Mouse (Mus musculus) midbrain, embryonic 16.5 days (tissue): ENCODE measurements around the gene Qsox2. TPM values are rescaled to one million over a fixed set of nuclear protein-coding genes. Genes with fewer than 3 reads are reported as not detected.

Source experiments
- ATAC-seq: fragments of 200-750 bp; cut with Nextera tagmentation; 2 replicates; pipeline ENCODE4 v1.8.0; 2017; ENCODE audit warnings: moderate TSS enrichment
- H3K27ac ChIP-seq: fragments of 300-500 bp; sonication (generic); 2 replicates; pipeline ENCODE4 v1.5.1; 2014; ENCODE audit warnings: mild to moderate bottlenecking, low read length, mixed read lengths
- H3K27me3 ChIP-seq: fragments of 300-500 bp; sonication (generic); 2 replicates; pipeline ENCODE4 v1.6.1; 2014; ENCODE audit warnings: low read depth, low read length, mixed read lengths; ENCODE audit not compliant: control insufficient read depth, insufficient read depth
- H3K36me3 ChIP-seq: fragments of 300-500 bp; sonication (generic); 2 replicates; pipeline ENCODE4 v1.6.1; 2014; ENCODE audit warnings: mild to moderate bottlenecking, low read length, moderate library complexity, mixed read lengths; ENCODE audit not compliant: control insufficient read depth, insufficient read depth
- H3K4me1 ChIP-seq: fragments of 300-500 bp; sonication (generic); 2 replicates; pipeline ENCODE4 v1.6.1; 2014; ENCODE audit warnings: mild to moderate bottlenecking, low read length, mixed read lengths; ENCODE audit not compliant: control insufficient read depth, insufficient read depth
- H3K4me2 ChIP-seq: fragments of 300-500 bp; sonication (generic); 2 replicates; pipeline ENCODE4 v1.6.1; 2014; ENCODE audit warnings: mild to moderate bottlenecking, low read length, mixed read lengths
- H3K4me3 ChIP-seq: fragments of 300-500 bp; sonication (generic); 2 replicates; pipeline ENCODE4 v1.5.1; 2014; ENCODE audit warnings: low read depth, mild to moderate bottlenecking, low read length, moderate library complexity, mixed read lengths
- H3K9ac ChIP-seq: fragments of 300-500 bp; sonication (generic); 2 replicates; pipeline ENCODE4 v1.6.1; 2014; ENCODE audit warnings: low read depth, low read length, mixed read lengths
- H3K9me3 ChIP-seq: fragments of 300-500 bp; sonication (generic); replicated peaks from 2 replicates; pipeline ENCODE4 v1.6.1; 2014; ENCODE audit warnings: mild to moderate bottlenecking, low read length, mixed read lengths; ENCODE audit not compliant: control insufficient read depth, poor library complexity, severe bottlenecking
- WGBS: fragments of 180-500 bp; shearing (Covaris S2); extraction: QIAGEN DNeasy Blood & Tissue Kit; methylation state at CpG from one replicate; pipeline ENCODE4 v1.1.7; 2014; 5-methylcytosine and 5-hydroxymethylcytosine counted together
- polyA plus RNA-seq: library from polyadenylated mRNA; unstranded; fragments of >200 nt; fragmentation: Nextera tagmentation; extraction: Ambion mirVana; gene quantifications from 2 replicates; pipeline ENCODE4 v1.2.1, GENCODE M21; 2015

The Qsox2 gene
- polyA plus RNA-seq, 1 experiment from 2014 or later: 18.4 TPM

DNA sequence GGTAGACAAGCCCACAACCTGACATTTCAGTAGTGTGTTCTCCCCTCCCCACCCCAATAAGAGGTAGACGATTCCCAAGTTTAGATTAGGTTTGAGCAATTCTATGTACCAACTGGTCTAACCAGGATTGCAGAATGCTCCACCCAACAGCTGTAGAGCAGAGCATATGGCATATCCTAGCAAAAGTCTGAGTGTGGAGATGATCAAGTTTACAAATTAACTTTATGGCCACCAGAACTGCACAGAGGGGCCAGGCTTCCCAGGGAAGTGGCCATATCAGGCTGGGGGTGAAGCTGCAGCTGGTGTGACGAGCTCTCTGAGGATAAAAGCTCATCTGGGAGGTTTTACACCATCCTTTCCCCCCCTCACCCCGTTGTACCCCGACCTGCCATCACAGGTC is 27.3 kb upstream of the Qsox2 start:
- H3K4me1 ChIP-seq: no peaks in the 10 kb centered on the region
- no peak overlapping the region for H3K4me3 ChIP-seq
- no peak overlapping the region for H3K4me2 ChIP-seq
- 79% methylated on average over 4 of the region's 4 CpGs for WGBS
- H3K27ac ChIP-seq: no peak overlapping the region
- no peaks in the 10 kb centered on the region for H3K9me3 ChIP-seq
- no peak overlapping the region for H3K9ac ChIP-seq
- no peaks in the 10 kb centered on the region for H3K36me3 ChIP-seq
- H3K27me3 ChIP-seq: no peaks in the 10 kb centered on the region
- ATAC-seq: no peak

- ATAC-seq: no peak
- H3K27ac ChIP-seq: no peak overlapping the region
- H3K4me3 ChIP-seq: no peak overlapping the region
- no peaks in the 10 kb centered on the region for H3K4me1 ChIP-seq
- no peaks in the 10 kb centered on the region for H3K36me3 ChIP-seq
- no peak overlapping the region for H3K9ac ChIP-seq
- H3K9me3 ChIP-seq: no peaks in the 10 kb centered on the region
- H3K27me3 ChIP-seq: no peaks in the 10 kb centered on the region
- H3K4me2 ChIP-seq: no peak overlapping the region
- 84% methylated on average over 16 of the region's 16 CpGs for WGBS
Measured at GRCm38 (mm10) chr2:26257315-26258096, 20.2 kb upstream of the Qsox2 start.

DNA sequence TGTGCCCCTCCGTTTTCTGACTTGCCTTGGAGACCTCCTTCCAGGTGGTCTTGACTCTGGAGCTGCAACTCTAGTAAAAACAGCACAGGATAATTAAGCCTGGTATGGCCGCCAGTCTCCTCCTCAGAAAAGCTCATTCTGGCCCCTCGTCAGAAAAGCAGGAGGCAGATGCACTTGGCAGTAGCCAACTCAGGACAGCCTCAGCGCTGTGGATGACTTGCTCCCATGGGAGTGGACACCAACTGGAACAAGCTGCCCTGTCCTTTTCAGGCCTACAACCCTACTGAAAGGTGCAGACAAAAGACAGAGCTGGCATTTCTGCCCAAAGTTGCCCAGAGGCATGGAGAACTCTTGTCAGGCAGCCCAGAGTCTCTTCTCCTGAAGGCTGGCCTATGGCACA is 17.5 kb upstream of the Qsox2 start:
- no peaks in the 10 kb centered on the region for H3K36me3 ChIP-seq
- H3K4me3 ChIP-seq: no peak overlapping the region
- no peak overlapping the region for H3K9ac ChIP-seq
- no peak for ATAC-seq
- WGBS: 54% methylated on average over 4 of the region's 4 CpGs
- no peak overlapping the region for H3K27ac ChIP-seq
- H3K9me3 ChIP-seq: no peaks in the 10 kb centered on the region
- H3K4me1 ChIP-seq: no peaks in the 10 kb centered on the region
- no peaks in the 10 kb centered on the region for H3K27me3 ChIP-seq
- H3K4me2 ChIP-seq: no peak overlapping the region

GRCm38 (mm10) chr2:26252514-26253206 is 15.3 kb upstream of the Qsox2 start:
- no peak overlapping the region for H3K27ac ChIP-seq
- H3K9ac ChIP-seq: no peak overlapping the region
- no peak overlapping the region for H3K4me2 ChIP-seq
- H3K27me3 ChIP-seq: no peaks in the 10 kb centered on the region
- 65% methylated on average over 8 of the region's 8 CpGs for WGBS
- no peak overlapping the region for H3K4me3 ChIP-seq
- no peaks in the 10 kb centered on the region for H3K9me3 ChIP-seq
- H3K36me3 ChIP-seq: no peaks in the 10 kb centered on the region
- ATAC-seq: no peak
- no peaks in the 10 kb centered on the region for H3K4me1 ChIP-seq

- WGBS: 72% methylated on average over 3 of the region's 3 CpGs
- no peaks in the 10 kb centered on the region for H3K27me3 ChIP-seq
- no peak for ATAC-seq
- H3K9ac ChIP-seq: no peak overlapping the region
- no peaks in the 10 kb centered on the region for H3K36me3 ChIP-seq
- no peaks in the 10 kb centered on the region for H3K9me3 ChIP-seq
- no peak overlapping the region for H3K4me3 ChIP-seq
- H3K4me2 ChIP-seq: no peak overlapping the region
- no peaks in the 10 kb centered on the region for H3K4me1 ChIP-seq
- no peak overlapping the region for H3K27ac ChIP-seq
Measured at GRCm38 (mm10) chr2:26247531-26247930, 10.2 kb upstream of the Qsox2 start.

GRCm38 (mm10) chr2:26240841-26241240 is 3.5 kb upstream of the Qsox2 start:
- H3K4me1 ChIP-seq: peaks cover 8% of the 10 kb centered on the region
- H3K27me3 ChIP-seq: no peaks in the 10 kb centered on the region
- no peaks in the 10 kb centered on the region for H3K9me3 ChIP-seq
- no peak overlapping the region for H3K4me3 ChIP-seq
- ATAC-seq: no peak
- H3K9ac ChIP-seq: no peak overlapping the region
- no peak overlapping the region for H3K4me2 ChIP-seq
- H3K36me3 ChIP-seq: no peaks in the 10 kb centered on the region
- H3K27ac ChIP-seq: no peak overlapping the region
- 53% methylated on average over 3 of the region's 3 CpGs for WGBS

GRCm38 (mm10) chr2:26240330-26240729 is 3.0 kb upstream of the Qsox2 start:
- H3K9ac ChIP-seq: no peak overlapping the region
- H3K9me3 ChIP-seq: no peaks in the 10 kb centered on the region
- no peak overlapping the region for H3K4me2 ChIP-seq
- no peaks in the 10 kb centered on the region for H3K27me3 ChIP-seq
- no peak overlapping the region for H3K27ac ChIP-seq
- H3K4me3 ChIP-seq: no peak overlapping the region
- no peaks in the 10 kb centered on the region for H3K36me3 ChIP-seq
- WGBS: 64% methylated on average over 9 of the region's 9 CpGs
- ATAC-seq: no peak
- peaks cover 9% of the 10 kb centered on the region for H3K4me1 ChIP-seq

DNA sequence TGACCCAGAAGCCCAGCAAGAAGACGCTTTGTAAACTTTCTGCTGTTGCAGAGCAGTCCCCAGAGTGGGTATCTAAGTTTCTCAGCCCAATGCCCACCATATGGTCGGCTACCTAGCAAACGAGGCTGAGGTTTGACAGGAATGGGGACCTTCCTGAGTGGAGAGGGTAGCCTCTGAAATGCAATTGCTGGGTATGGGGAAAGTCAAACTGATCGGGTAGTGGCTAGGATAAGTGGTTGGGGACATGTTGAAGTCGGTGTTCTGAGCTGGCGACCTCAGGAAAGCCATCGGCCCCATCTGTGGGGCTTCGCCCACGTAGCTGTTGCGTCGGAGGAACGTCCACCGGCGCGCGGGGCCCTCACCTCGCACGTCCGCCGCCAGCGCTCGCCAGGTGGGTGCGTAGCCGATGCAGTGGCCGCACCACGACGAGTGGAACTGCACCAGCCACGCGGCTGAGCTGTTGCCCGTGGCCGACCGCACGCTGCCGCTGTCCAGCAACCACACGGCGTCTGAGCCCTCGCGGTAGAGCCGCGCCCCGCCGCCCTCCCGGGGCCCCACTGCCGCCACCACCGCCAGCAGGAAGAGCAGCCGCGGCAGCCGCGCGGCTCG is 540 bp downstream of the Qsox2 start:
- no peaks in the 10 kb centered on the region for H3K36me3 ChIP-seq
- peak overlapping the region; percentile 97 for H3K9ac ChIP-seq
- ATAC-seq: peak; percentile 83
- under 1% methylated on average over 40 of the region's 51 CpGs for WGBS
- H3K27me3 ChIP-seq: no peaks in the 10 kb centered on the region
- H3K4me3 ChIP-seq: peak overlapping the region; percentile 92
- no peaks in the 10 kb centered on the region for H3K9me3 ChIP-seq
- peak overlapping the region; percentile 95 for H3K4me2 ChIP-seq
- peaks cover 9% of the 10 kb centered on the region for H3K4me1 ChIP-seq
- peak overlapping the region; percentile 87 for H3K27ac ChIP-seq

- Histone ChIP-seq H3K4me3 (no peak overlapping the region), H3K4me2 (no peak overlapping the region), H3K27ac (no peak overlapping the region), H3K27me3 (no peaks in the 10 kb centered on the region), H3K9me3 (no peaks in the 10 kb centered on the region), H3K4me1 (peaks cover 9% of the 10 kb centered on the region), H3K36me3 (no peaks in the 10 kb centered on the region), H3K9ac (no peak overlapping the region)
- 85% methylated on average over 2 of the region's 2 CpGs for WGBS
- ATAC-seq: no peak
Measured at GRCm38 (mm10) chr2:26234771-26235170, 2.6 kb downstream of the Qsox2 start.
